Mouse (Mus musculus) lung, postnatal 0 days (tissue): ENCODE results near the gene Pus7.

Experiments used
- CTCF ChIP-seq: IDR thresholded peaks from 2 replicates; pipeline ENCODE4 v1.5.1; 2016; ENCODE audit warnings: antibody characterized with exemption, mild to moderate bottlenecking
- EP300 ChIP-seq: IDR thresholded peaks from 2 replicates; pipeline ENCODE4 v1.6.1; 2016; ENCODE audit warnings: antibody characterized with exemption, mild to moderate bottlenecking, control low read depth

- TF ChIP-seq CTCF, result no peak
- no peak for TF ChIP-seq EP300
These were observed 86.1 kb downstream of the Pus7 start for GRCm38 (mm10) chr5:23697457-23697856.
